Mouse (Mus musculus): Measurements from ENCODE around the gene Itk. TPM values are rescaled to one million over a fixed set of nuclear protein-coding genes. Genes with fewer than 3 reads are reported as not detected.

The Itk gene
- polyA plus RNA-seq, 1 experiment from 2014 or later = not detected

- WGBS (ENCODE audit: insufficient replicate concordance) = 79% methylated on average over 8 of the region's 8 CpGs
These were observed 16.9 kb downstream of the Itk start for GRCm38 (mm10) chr11:46372331-46372953.

GRCm38 (mm10) chr11:46371250-46371649 is 18.1 kb downstream of the Itk start:
- Histone ChIP-seq H3K9me3 (replicated peaks; ENCODE audit: control insufficient read depth, low read length) (no peaks in the 10 kb centered on the region), H3K27me3 (ENCODE audit: control insufficient read depth, insufficient read depth, low read length) (no peaks in the 10 kb centered on the region), H3K4me1 (ENCODE audit: control insufficient read depth, insufficient read depth, low read length) (no peaks in the 10 kb centered on the region), H3K36me3 (ENCODE audit: control insufficient read depth, insufficient read depth, low read length) (no peaks in the 10 kb centered on the region), H3K4me3 (ENCODE audit: low read depth, low read length) (no peak overlapping the region), H3K9ac (ENCODE audit: low read depth, low read length) (no peak overlapping the region), H3K4me2 (no peak overlapping the region), H3K27ac (ENCODE audit: low read depth, low read length) (no peak overlapping the region)
- no peak for ATAC-seq (replicated peaks; ENCODE audit: insufficient number of reproducible peaks, low FRiP score, low TSS enrichment)
- 84% methylated on average over 8 of the region's 8 CpGs for WGBS (ENCODE audit: insufficient replicate concordance)

More at GRCm38 (mm10) chr11:46372331-46372953, 16.9 kb downstream of the Itk start:
- Histone ChIP-seq H3K4me1 (ENCODE audit: control insufficient read depth, insufficient read depth, low read length) (no peaks in the 10 kb centered on the region), H3K36me3 (ENCODE audit: control insufficient read depth, insufficient read depth, low read length) (no peaks in the 10 kb centered on the region), H3K9ac (ENCODE audit: low read depth, low read length) (no peak overlapping the region), H3K4me2 (no peak overlapping the region), H3K27ac (ENCODE audit: low read depth, low read length) (no peak overlapping the region), H3K27me3 (ENCODE audit: control insufficient read depth, insufficient read depth, low read length) (no peaks in the 10 kb centered on the region), H3K4me3 (ENCODE audit: low read depth, low read length) (no peak overlapping the region), H3K9me3 (replicated peaks; ENCODE audit: control insufficient read depth, low read length) (no peaks in the 10 kb centered on the region)
- no peak for ATAC-seq (replicated peaks; ENCODE audit: insufficient number of reproducible peaks, low FRiP score, low TSS enrichment)

- WGBS (ENCODE audit: insufficient replicate concordance) = 82% methylated on average over 4 of the region's 4 CpGs
- no peak for ATAC-seq (replicated peaks; ENCODE audit: insufficient number of reproducible peaks, low FRiP score, low TSS enrichment)
- H3K4me1 ChIP-seq (ENCODE audit: control insufficient read depth, insufficient read depth, low read length) = no peaks in the 10 kb centered on the region
These were observed 18.9 kb downstream of the Itk start for GRCm38 (mm10) chr11:46370457-46370856.

GRCm38 (mm10) chr11:46366357-46366756 is 23.0 kb downstream of the Itk start:
- Histone ChIP-seq H3K9me3 (replicated peaks; ENCODE audit: control insufficient read depth, low read length) (no peaks in the 10 kb centered on the region), H3K4me2 (no peak overlapping the region), H3K27me3 (ENCODE audit: control insufficient read depth, insufficient read depth, low read length) (no peaks in the 10 kb centered on the region), H3K27ac (ENCODE audit: low read depth, low read length) (no peak overlapping the region), H3K9ac (ENCODE audit: low read depth, low read length) (no peak overlapping the region), H3K36me3 (ENCODE audit: control insufficient read depth, insufficient read depth, low read length) (no peaks in the 10 kb centered on the region), H3K4me3 (ENCODE audit: low read depth, low read length) (no peak overlapping the region), H3K4me1 (ENCODE audit: control insufficient read depth, insufficient read depth, low read length) (no peaks in the 10 kb centered on the region)
- ATAC-seq (replicated peaks; ENCODE audit: insufficient number of reproducible peaks, low FRiP score, low TSS enrichment) = no peak
- WGBS (ENCODE audit: insufficient replicate concordance) = 57% methylated on average over 3 of the region's 3 CpGs

More at GRCm38 (mm10) chr11:46370457-46370856, 18.9 kb downstream of the Itk start:
- no peak overlapping the region for H3K9ac ChIP-seq (ENCODE audit: low read depth, low read length)
- H3K27me3 ChIP-seq (ENCODE audit: control insufficient read depth, insufficient read depth, low read length) = no peaks in the 10 kb centered on the region
- no peak overlapping the region for H3K4me3 ChIP-seq (ENCODE audit: low read depth, low read length)
- no peak overlapping the region for H3K4me2 ChIP-seq
- no peaks in the 10 kb centered on the region for H3K36me3 ChIP-seq (ENCODE audit: control insufficient read depth, insufficient read depth, low read length)
- no peaks in the 10 kb centered on the region for H3K9me3 ChIP-seq (replicated peaks; ENCODE audit: control insufficient read depth, low read length)
- H3K27ac ChIP-seq (ENCODE audit: low read depth, low read length) = no peak overlapping the region

- H3K9ac ChIP-seq (ENCODE audit: low read depth, low read length) = no peak overlapping the region
- H3K4me2 ChIP-seq = no peak overlapping the region
- no peak overlapping the region for H3K4me3 ChIP-seq (ENCODE audit: low read depth, low read length)
- ATAC-seq (replicated peaks; ENCODE audit: insufficient number of reproducible peaks, low FRiP score, low TSS enrichment) = no peak
- WGBS (ENCODE audit: insufficient replicate concordance) = 85% methylated on average over 5 of the region's 5 CpGs
- no peak overlapping the region for H3K27ac ChIP-seq (ENCODE audit: low read depth, low read length)
- no peaks in the 10 kb centered on the region for H3K4me1 ChIP-seq (ENCODE audit: control insufficient read depth, insufficient read depth, low read length)
- H3K36me3 ChIP-seq (ENCODE audit: control insufficient read depth, insufficient read depth, low read length) = no peaks in the 10 kb centered on the region
- H3K27me3 ChIP-seq (ENCODE audit: control insufficient read depth, insufficient read depth, low read length) = no peaks in the 10 kb centered on the region
- no peaks in the 10 kb centered on the region for H3K9me3 ChIP-seq (replicated peaks; ENCODE audit: control insufficient read depth, low read length)
These were observed 23.6 kb downstream of the Itk start for GRCm38 (mm10) chr11:46365744-46366143.

GRCm38 (mm10) chr11:46363864-46364263 is 25.5 kb downstream of the Itk start:
- Histone ChIP-seq H3K4me1 (ENCODE audit: control insufficient read depth, insufficient read depth, low read length) (no peaks in the 10 kb centered on the region), H3K9ac (ENCODE audit: low read depth, low read length) (no peak overlapping the region), H3K4me2 (no peak overlapping the region), H3K27ac (ENCODE audit: low read depth, low read length) (no peak overlapping the region), H3K27me3 (ENCODE audit: control insufficient read depth, insufficient read depth, low read length) (no peaks in the 10 kb centered on the region), H3K9me3 (replicated peaks; ENCODE audit: control insufficient read depth, low read length) (no peaks in the 10 kb centered on the region), H3K4me3 (ENCODE audit: low read depth, low read length) (no peak overlapping the region), H3K36me3 (ENCODE audit: control insufficient read depth, insufficient read depth, low read length) (no peaks in the 10 kb centered on the region)
- WGBS (ENCODE audit: insufficient replicate concordance) = 85% methylated on average over 9 of the region's 9 CpGs
- no peak for ATAC-seq (replicated peaks; ENCODE audit: insufficient number of reproducible peaks, low FRiP score, low TSS enrichment)

- 83% methylated on average over 18 of the region's 18 CpGs for WGBS (ENCODE audit: insufficient replicate concordance)
- no peak overlapping the region for H3K27ac ChIP-seq (ENCODE audit: low read depth, low read length)
- no peaks in the 10 kb centered on the region for H3K36me3 ChIP-seq (ENCODE audit: control insufficient read depth, insufficient read depth, low read length)
- H3K4me1 ChIP-seq (ENCODE audit: control insufficient read depth, insufficient read depth, low read length) = no peaks in the 10 kb centered on the region
- no peak for ATAC-seq (replicated peaks; ENCODE audit: insufficient number of reproducible peaks, low FRiP score, low TSS enrichment)
- H3K9me3 ChIP-seq (replicated peaks; ENCODE audit: control insufficient read depth, low read length) = no peaks in the 10 kb centered on the region
- H3K27me3 ChIP-seq (ENCODE audit: control insufficient read depth, insufficient read depth, low read length) = no peaks in the 10 kb centered on the region
- H3K4me2 ChIP-seq = no peak overlapping the region
- no peak overlapping the region for H3K9ac ChIP-seq (ENCODE audit: low read depth, low read length)
- H3K4me3 ChIP-seq (ENCODE audit: low read depth, low read length) = no peak overlapping the region
These were observed 27.0 kb downstream of the Itk start for GRCm38 (mm10) chr11:46362061-46363022.

GRCm38 (mm10) chr11:46360991-46361665 is 28.2 kb downstream of the Itk start:
- no peak overlapping the region for H3K27ac ChIP-seq (ENCODE audit: low read depth, low read length)
- 73% methylated on average over 2 of the region's 2 CpGs for WGBS (ENCODE audit: insufficient replicate concordance)
- H3K27me3 ChIP-seq (ENCODE audit: control insufficient read depth, insufficient read depth, low read length) = no peaks in the 10 kb centered on the region
- H3K4me2 ChIP-seq = no peak overlapping the region
- H3K4me1 ChIP-seq (ENCODE audit: control insufficient read depth, insufficient read depth, low read length) = no peaks in the 10 kb centered on the region
- H3K9ac ChIP-seq (ENCODE audit: low read depth, low read length) = no peak overlapping the region
- H3K36me3 ChIP-seq (ENCODE audit: control insufficient read depth, insufficient read depth, low read length) = no peaks in the 10 kb centered on the region
- no peak for ATAC-seq (replicated peaks; ENCODE audit: insufficient number of reproducible peaks, low FRiP score, low TSS enrichment)
- H3K9me3 ChIP-seq (replicated peaks; ENCODE audit: control insufficient read depth, low read length) = no peaks in the 10 kb centered on the region
- H3K4me3 ChIP-seq (ENCODE audit: low read depth, low read length) = no peak overlapping the region
